In the genomic region with DNA sequence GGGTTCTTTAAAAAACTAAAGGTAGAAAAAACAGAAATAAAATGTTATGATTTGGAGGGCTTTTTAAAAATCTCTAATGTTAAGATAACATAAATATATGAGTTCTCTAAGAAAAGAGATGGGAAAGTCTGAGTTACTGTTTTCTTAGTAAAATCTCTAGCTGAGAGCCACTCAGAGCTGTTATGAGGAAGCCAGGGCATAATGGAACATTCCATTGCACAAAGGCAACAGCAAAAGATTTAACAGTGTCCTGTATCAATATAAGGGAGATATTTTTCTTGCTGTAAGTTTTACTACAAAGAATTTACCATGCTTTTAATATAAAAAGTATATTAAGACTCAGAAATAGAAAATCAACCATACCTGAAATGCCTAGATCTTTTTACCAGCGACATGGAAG, we compare ENCODE assay signal across 16 mouse cellular contexts.
DNase-seq lines count a peak whose midpoint lies in the region; ATAC-seq and TF ChIP-seq lines count a peak whose summit lies in the region.
"Had no signal": no experiment of that assay in that cellular context is flagged by ENCODE, and none has a peak within 500 bp of the region (broad histone marks: within the 10 kb centered on the region; RNA-seq: fewer than 3 reads in every experiment).

No protein-coding gene starts in this region.

- no peak overlapping the region for H3K4me2 ChIP-seq in lung, embryonic 14.5 days
- no peak overlapping the region for H3K4me2 ChIP-seq in forebrain, embryonic 11.5 days (ENCODE audit: low read depth, low read length, severe bottlenecking)
- H3K4me2 ChIP-seq: forebrain, embryonic 15.5 days; intestine, embryonic 15.5 days; limb, embryonic 15.5 days; midbrain, embryonic 11.5 days had no signal

- TF ChIP-seq CTCF in lung, embryonic 14.5 days (IDR thresholded peaks at IDR 0.05; ENCODE audit: low read depth) = no peak

- WGBS in lung, embryonic 14.5 days = 65% methylated on average over 1 of the region's 1 CpGs
- WGBS in forebrain, embryonic 11.5 days = 59% methylated on average over 1 of the region's 1 CpGs

- no peaks in the 10 kb centered on the region for H3K9me3 ChIP-seq in lung, embryonic 14.5 days (ENCODE audit: low read depth, low read length)
- H3K9me3 ChIP-seq in forebrain, embryonic 11.5 days (ENCODE audit: control insufficient read depth, low read length) = no peaks in the 10 kb centered on the region
- H3K9me3 ChIP-seq: forebrain, embryonic 15.5 days; intestine, embryonic 15.5 days; limb, embryonic 15.5 days had no signal

- H3K36me3 ChIP-seq in lung, embryonic 14.5 days (ENCODE audit: insufficient read depth) = no peaks in the 10 kb centered on the region
- no peaks in the 10 kb centered on the region for H3K36me3 ChIP-seq in forebrain, embryonic 11.5 days (ENCODE audit: control insufficient read depth, insufficient read depth, low read length)
- H3K36me3 ChIP-seq: forebrain, embryonic 15.5 days; intestine, embryonic 15.5 days; limb, embryonic 15.5 days had no signal

- peak; percentile 19 for DNase-seq in lung, embryonic 14.5 days
- DNase-seq in lung, adult 18-20 months = no peak
- DNase-seq in MN1 (ENCODE audit: low spot score) = peak; percentile 48
- DNase-seq in induced T-regulatory cell, adult 2 months (ENCODE audit: low read depth) = peak; percentile 7
- no peak for DNase-seq in urinary bladder, postnatal 25 days (ENCODE audit: low spot score)
- DNase-seq in forebrain, embryonic 11.5 days (ENCODE audit: low spot score) = no peak
- DNase-seq in gastrocnemius, adult 18-20 months (ENCODE audit: low spot score) = no peak
- DNase-seq: adrenal gland, adult 2 months; cerebellum, adult 8-10 months; gastrocnemius, postnatal 36 days; lung, postnatal 36 days; right cerebral cortex, adult 18-20 months had no signal

- no peak overlapping the region for H3K4me3 ChIP-seq in lung, embryonic 14.5 days (ENCODE audit: low read depth, low read length)
- H3K4me3 ChIP-seq in forebrain, embryonic 11.5 days (ENCODE audit: low read depth, low read length) = no peak overlapping the region
- H3K4me3 ChIP-seq: forebrain, embryonic 15.5 days; intestine, embryonic 15.5 days; limb, embryonic 15.5 days had no signal

- H3K4me1 ChIP-seq in lung, embryonic 14.5 days (ENCODE audit: insufficient read depth) = no peaks in the 10 kb centered on the region
- H3K4me1 ChIP-seq in forebrain, embryonic 11.5 days (replicated peaks; ENCODE audit: control insufficient read depth, insufficient read depth, low read length) = no peaks in the 10 kb centered on the region
- H3K4me1 ChIP-seq: forebrain, embryonic 15.5 days; intestine, embryonic 15.5 days; limb, embryonic 15.5 days had no signal

- no peaks in the 10 kb centered on the region for H3K27me3 ChIP-seq in lung, embryonic 14.5 days (ENCODE audit: insufficient read depth, low read length)
- no peaks in the 10 kb centered on the region for H3K27me3 ChIP-seq in forebrain, embryonic 11.5 days (ENCODE audit: control insufficient read depth, insufficient read depth, low read length)
- H3K27me3 ChIP-seq: forebrain, embryonic 15.5 days; intestine, embryonic 15.5 days; limb, embryonic 15.5 days had no signal

- ATAC-seq in lung, embryonic 14.5 days (ENCODE audit: insufficient read depth) = no peak
- no peak for ATAC-seq in forebrain, embryonic 11.5 days (replicated peaks; ENCODE audit: low FRiP score)
- ATAC-seq: forebrain, embryonic 15.5 days; intestine, embryonic 15.5 days had no signal

- H3K9ac ChIP-seq in lung, embryonic 14.5 days = no peak overlapping the region
- H3K9ac ChIP-seq in forebrain, embryonic 11.5 days (ENCODE audit: low read length) = no peak overlapping the region
- H3K9ac ChIP-seq: forebrain, embryonic 15.5 days; intestine, embryonic 15.5 days; limb, embryonic 15.5 days had no signal

- no peak overlapping the region for H3K27ac ChIP-seq in lung, embryonic 14.5 days (ENCODE audit: low read depth)
- H3K27ac ChIP-seq in forebrain, embryonic 11.5 days (ENCODE audit: low read depth, low read length) = no peak overlapping the region
- H3K27ac ChIP-seq: forebrain, embryonic 15.5 days; intestine, embryonic 15.5 days; limb, embryonic 15.5 days had no signal

Comparison
In these comparisons a context has a peak if more than half of its experiments do, and no peak if none do; other contexts are left out.
1. DNase-seq: peak in lung, embryonic 14.5 days (single experiment), MN1 (single experiment) and induced T-regulatory cell, adult 2 months (single experiment); none in lung, adult 18-20 months (0 of 2), urinary bladder, postnatal 25 days (single experiment), forebrain, embryonic 11.5 days (single experiment) and gastrocnemius, adult 18-20 months (single experiment).